Mouse (Mus musculus) heart, adult 2 months (tissue): ENCODE results near the gene Det1.

Source experiments
- CTCF ChIP-seq: fragments of 200-600 bp; IDR thresholded peaks from 2 replicates; pipeline ENCODE4 v1.8.1; 2022; ENCODE audit warnings: antibody characterized with exemption, mild to moderate bottlenecking, moderate library complexity
- POLR2A ChIP-seq: fragments of 200-500 bp; IDR thresholded peaks from 2 replicates; pipeline ENCODE4 v1.6.1; 2011; ENCODE audit warnings: mild to moderate bottlenecking, low read depth, low read length, control low read depth; ENCODE audit not compliant: insufficient read depth

DNA sequence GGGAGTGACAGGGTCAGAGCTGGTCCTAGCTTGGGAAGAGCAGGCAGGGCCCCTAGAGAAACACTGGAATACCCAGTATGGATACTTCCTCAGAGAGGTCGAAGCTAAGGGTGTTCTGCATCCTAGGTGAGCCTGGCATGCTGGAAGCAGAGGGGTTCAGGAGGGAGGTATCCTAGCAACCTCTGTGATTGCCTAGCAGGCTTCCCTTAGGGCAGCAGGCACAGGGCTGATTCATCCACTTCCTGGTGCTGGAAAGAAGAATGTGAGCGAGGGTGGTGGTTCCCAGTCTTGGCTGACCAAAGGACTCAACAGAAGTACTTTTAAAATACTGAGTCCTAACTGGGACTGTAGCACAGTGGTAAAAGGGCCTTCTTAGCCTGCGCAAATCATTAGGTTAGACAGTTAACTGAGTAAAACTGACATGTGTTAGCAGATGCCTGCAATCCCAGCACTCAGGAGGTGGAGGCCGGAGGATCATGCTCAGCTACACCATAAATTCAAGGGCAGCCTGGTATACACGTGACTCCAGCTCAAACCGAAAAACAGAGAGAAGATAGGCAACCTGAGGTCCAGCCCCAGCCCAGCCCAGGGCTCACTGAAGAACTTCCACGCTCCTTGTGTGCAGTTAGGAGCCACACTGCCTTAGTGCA is 16.9 kb upstream of the Det1 start:
- TF ChIP-seq POLR2A (no peak), CTCF (no peak)
